Mouse (Mus musculus) stomach, embryonic 16.5 days (tissue): ENCODE data around the gene Asic1. TPM values are rescaled to one million over a fixed set of nuclear protein-coding genes. Genes with fewer than 3 reads are reported as not detected.
A peak's percentile ranks its signal among the peaks of the same experiment; 100 is the strongest.

Experiments used
- ATAC-seq: fragments of 200-750 bp; cut with Nextera tagmentation; 2 replicates; pipeline ENCODE4 v1.8.0; 2017; ENCODE audit warnings: moderate number of reproducible peaks, moderate TSS enrichment; ENCODE audit not compliant: insufficient read depth, low FRiP score
- H3K27ac ChIP-seq: fragments of 300-500 bp; sonication (generic); 2 replicates; pipeline ENCODE4 v1.5.1; 2014; ENCODE audit warnings: low read length
- H3K27me3 ChIP-seq: fragments of 300-500 bp; sonication (generic); 2 replicates; pipeline ENCODE4 v1.6.1; 2014; ENCODE audit warnings: low read length, control low read depth, mixed read lengths; ENCODE audit not compliant: control insufficient read depth, insufficient read depth
- H3K36me3 ChIP-seq: fragments of 300-500 bp; sonication (generic); 2 replicates; pipeline ENCODE4 v1.6.1; 2014; ENCODE audit warnings: low read length; ENCODE audit not compliant: control insufficient read depth, insufficient read depth
- H3K4me1 ChIP-seq: fragments of 300-500 bp; sonication (generic); 2 replicates; pipeline ENCODE4 v1.6.1; 2014; ENCODE audit warnings: low read length, control low read depth, mixed read lengths; ENCODE audit not compliant: control insufficient read depth, insufficient read depth
- H3K4me2 ChIP-seq: fragments of 300-500 bp; sonication (generic); 2 replicates; pipeline ENCODE4 v1.6.1; 2014; ENCODE audit warnings: low read depth, low read length, mixed read lengths
- H3K4me3 ChIP-seq: fragments of 300-500 bp; sonication (generic); replicated peaks from 2 replicates; pipeline ENCODE4 v1.5.1; 2014; ENCODE audit warnings: mild to moderate bottlenecking, low read length
- H3K9ac ChIP-seq: fragments of 300-500 bp; sonication (generic); 2 replicates; pipeline ENCODE4 v1.6.1; 2014; ENCODE audit warnings: low read length
- H3K9me3 ChIP-seq: fragments of 300-500 bp; sonication (generic); replicated peaks from 2 replicates; pipeline ENCODE4 v1.6.1; 2016; ENCODE audit warnings: low read length, control low read depth; ENCODE audit not compliant: control insufficient read depth
- WGBS: fragments of 180-500 bp; shearing (Covaris S2); extraction: QIAGEN DNeasy Blood & Tissue Kit; methylation state at CpG from one replicate; pipeline ENCODE4 v1.1.7; 2014; 5-methylcytosine and 5-hydroxymethylcytosine counted together
- polyA plus RNA-seq: library from polyadenylated mRNA; unstranded; fragments of >200 nt; fragmentation: Nextera tagmentation; extraction: Ambion mirVana; gene quantifications from 2 replicates; pipeline ENCODE4 v1.2.1, GENCODE M21; 2015

Gene Asic1
- polyA plus RNA-seq, 1 experiment from 2014 or later, result 0.89 TPM

DNA sequence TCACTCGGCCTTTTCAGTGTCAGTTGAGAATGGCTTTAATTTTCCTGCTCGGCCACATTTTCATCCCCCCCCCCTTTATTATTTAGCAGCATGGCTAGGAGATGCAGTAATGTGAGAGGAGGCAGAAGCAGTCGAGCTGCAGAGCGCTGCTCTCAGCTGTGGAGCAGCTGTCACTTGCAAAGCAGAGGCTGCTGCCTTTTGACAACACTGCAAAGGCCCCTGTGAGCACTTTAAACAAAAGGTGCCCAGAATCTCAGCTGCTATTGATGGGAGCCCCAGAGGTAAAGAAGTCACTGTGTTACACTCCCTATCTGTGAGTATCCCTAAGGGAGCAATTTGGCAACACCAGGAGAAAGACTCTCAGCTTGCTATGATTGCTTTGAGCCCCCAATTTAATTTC lies 21.8 kb upstream of the Asic1 start:
- WGBS, result 23% methylated on average over 4 of the region's 4 CpGs
- Histone ChIP-seq H3K9me3 (no peaks in the 10 kb centered on the region), H3K4me1 (peaks cover 51% of the 10 kb centered on the region), H3K4me3 (no peak overlapping the region), H3K4me2 (peak overlapping the region; percentile 64; the same call in 1 of the 2 replicates), H3K27ac (no peak overlapping the region), H3K9ac (no peak overlapping the region), H3K27me3 (no peaks in the 10 kb centered on the region; the same call in 1 of the 2 replicates), H3K36me3 (no peaks in the 10 kb centered on the region)
- no peak for ATAC-seq

GRCm38 (mm10) chr15:99649067-99649761 lies 21.0 kb upstream of the Asic1 start:
- ATAC-seq, result no peak
- H3K27ac ChIP-seq, result peak overlapping the region; percentile 16; the same call in 1 of the 2 replicates
- H3K4me1 ChIP-seq, result peaks cover 59% of the 10 kb centered on the region
- H3K4me2 ChIP-seq, result peak overlapping the region; percentile 64
- peak overlapping the region; percentile 90 for H3K4me3 ChIP-seq
- no peaks in the 10 kb centered on the region for H3K36me3 ChIP-seq
- peaks cover 4% of the 10 kb centered on the region for H3K27me3 ChIP-seq
- H3K9me3 ChIP-seq, result no peaks in the 10 kb centered on the region
- whole genome bisulfite sequencing, result 25% methylated on average over 6 of the region's 6 CpGs
- H3K9ac ChIP-seq, result peak overlapping the region; percentile 43; the same call in 1 of the 2 replicates

GRCm38 (mm10) chr15:99650304-99650703 lies 19.9 kb upstream of the Asic1 start:
- Histone ChIP-seq H3K4me1 (peaks cover 53% of the 10 kb centered on the region), H3K4me2 (peak overlapping the region; percentile 64), H3K4me3 (peak overlapping the region; percentile 90), H3K36me3 (no peaks in the 10 kb centered on the region), H3K9ac (peak overlapping the region; percentile 90), H3K9me3 (no peaks in the 10 kb centered on the region), H3K27me3 (peaks cover 14% of the 10 kb centered on the region), H3K27ac (no peak overlapping the region)
- 34% methylated on average over 2 of the region's 2 CpGs for WGBS
- ATAC-seq, result no peak

- H3K36me3 ChIP-seq, result no peaks in the 10 kb centered on the region
- WGBS, result under 1% methylated on average over 66 of the region's 68 CpGs
- peak within 1 kb of the TSS; percentile 90 for H3K9ac ChIP-seq
- peaks cover 20% of the 10 kb centered on the region for H3K27me3 ChIP-seq
- H3K4me2 ChIP-seq, result peak within 1 kb of the TSS; percentile 72
- ATAC-seq, result peak; percentile 96
- H3K27ac ChIP-seq, result peak within 1 kb of the TSS; percentile 59; the same call in 1 of the 2 replicates
- peaks cover 52% of the 10 kb centered on the region for H3K4me1 ChIP-seq
- no peaks in the 10 kb centered on the region for H3K9me3 ChIP-seq
- H3K4me3 ChIP-seq, result peak within 1 kb of the TSS; percentile 90
Measured at GRCm38 (mm10) chr15:99651163-99651872, 18.9 kb upstream of the Asic1 start, which contains the start of gene Racgap1. Gene Racgap1 (minus strand): TSS chr15:99651656.

- Histone ChIP-seq H3K4me3 (peak overlapping the region; percentile 90), H3K9ac (peak overlapping the region; percentile 63)
Measured at GRCm38 (mm10) chr15:99651984-99652872, 17.9 kb upstream of the Asic1 start.

GRCm38 (mm10) chr15:99653291-99653690 lies 16.9 kb upstream of the Asic1 start:
- Histone ChIP-seq H3K4me3 (peak overlapping the region; percentile 10), H3K4me2 (peak overlapping the region; percentile 47), H3K36me3 (no peaks in the 10 kb centered on the region), H3K9ac (peak overlapping the region; percentile 50; the same call in 1 of the 2 replicates), H3K27ac (peak overlapping the region; percentile 42; the same call in 1 of the 2 replicates), H3K27me3 (peaks cover 20% of the 10 kb centered on the region), H3K4me1 (peaks cover 47% of the 10 kb centered on the region), H3K9me3 (no peaks in the 10 kb centered on the region)
- 8% methylated on average over 8 of the region's 8 CpGs for WGBS
- no peak for ATAC-seq

More at GRCm38 (mm10) chr15:99651984-99652872, 17.9 kb upstream of the Asic1 start:
- ATAC-seq, result no peak
- Histone ChIP-seq H3K9me3 (no peaks in the 10 kb centered on the region), H3K4me1 (peaks cover 53% of the 10 kb centered on the region), H3K4me2 (peak overlapping the region; percentile 72), H3K27ac (peak overlapping the region; percentile 42; the same call in 1 of the 2 replicates), H3K36me3 (no peaks in the 10 kb centered on the region), H3K27me3 (peaks cover 20% of the 10 kb centered on the region)
- WGBS, result 59% methylated on average over 10 of the region's 10 CpGs

DNA sequence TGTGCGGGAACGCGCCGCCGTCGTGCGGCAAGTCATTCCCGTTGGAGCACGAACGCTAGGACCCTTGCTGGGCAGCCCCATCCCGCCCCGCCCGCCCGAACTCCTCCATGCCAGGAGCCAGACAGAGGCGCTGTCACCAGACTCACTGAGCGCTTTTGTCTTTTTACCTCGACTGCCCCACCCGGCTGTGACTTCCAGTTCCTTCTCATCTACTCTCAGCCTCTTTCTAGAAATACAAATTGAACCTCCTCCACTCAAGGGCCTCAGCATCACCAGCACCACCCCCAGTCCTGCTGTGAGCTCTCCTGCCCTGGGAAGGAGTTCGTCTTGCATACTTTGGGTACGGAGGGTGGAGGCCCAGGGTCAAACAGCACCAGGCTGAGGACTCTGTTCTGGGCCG lies 16.3 kb upstream of the Asic1 start:
- ATAC-seq, result no peak
- H3K27me3 ChIP-seq, result peaks cover 20% of the 10 kb centered on the region
- no peak overlapping the region for H3K27ac ChIP-seq
- H3K36me3 ChIP-seq, result no peaks in the 10 kb centered on the region
- peak overlapping the region; percentile 50 for H3K9ac ChIP-seq
- peak overlapping the region; percentile 10 for H3K4me3 ChIP-seq
- WGBS, result 10% methylated on average over 21 of the region's 21 CpGs
- peak overlapping the region; percentile 47 for H3K4me2 ChIP-seq
- peaks cover 43% of the 10 kb centered on the region for H3K4me1 ChIP-seq
- H3K9me3 ChIP-seq, result no peaks in the 10 kb centered on the region

GRCm38 (mm10) chr15:99655956-99656355 lies 14.2 kb upstream of the Asic1 start:
- Histone ChIP-seq H3K27ac (no peak overlapping the region), H3K27me3 (peaks cover 20% of the 10 kb centered on the region), H3K4me2 (no peak overlapping the region), H3K4me1 (peaks cover 27% of the 10 kb centered on the region), H3K4me3 (no peak overlapping the region), H3K9ac (no peak overlapping the region), H3K9me3 (no peaks in the 10 kb centered on the region), H3K36me3 (no peaks in the 10 kb centered on the region)
- ATAC-seq, result no peak
- 41% methylated on average over 9 of the region's 9 CpGs for whole genome bisulfite sequencing
